Mouse (Mus musculus) fat pad, adult 2 months (tissue): ENCODE measurements at regions not wholly inside any gene's neighbourhood (a gene's known extent, or its start where the extent isn't known, plus 50 kb on each side); places are given as distances from the start of the nearest gene placed in this dataset.

Source experiments
- DNase-seq: peaks from one replicate; pipeline ENCODE4 v3.0.0-alpha.2; 2011; ENCODE audit warnings: low read depth, low spot score; ENCODE audit errors: extremely low read depth

DNA sequence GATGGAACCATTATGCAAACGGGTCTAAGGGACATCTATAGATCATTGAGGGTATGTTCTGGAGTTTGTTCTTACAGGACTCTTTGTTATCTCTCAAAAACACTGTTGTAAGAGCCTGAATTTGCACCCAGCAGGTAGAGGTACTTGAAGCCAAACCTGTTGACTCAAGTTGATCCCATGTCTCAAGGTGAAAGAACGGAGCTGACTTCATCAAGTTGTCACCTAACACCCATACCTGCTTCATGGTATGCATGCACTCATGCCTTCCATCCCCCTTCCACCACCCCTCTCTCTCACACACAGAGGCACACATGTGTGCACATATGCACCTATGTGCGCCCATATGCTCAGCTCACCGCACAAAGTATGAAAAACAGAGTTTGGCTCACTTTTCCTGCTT lies 189.0 kb downstream of the Ttll7 start:
- DNase-seq, result no peak

DNA sequence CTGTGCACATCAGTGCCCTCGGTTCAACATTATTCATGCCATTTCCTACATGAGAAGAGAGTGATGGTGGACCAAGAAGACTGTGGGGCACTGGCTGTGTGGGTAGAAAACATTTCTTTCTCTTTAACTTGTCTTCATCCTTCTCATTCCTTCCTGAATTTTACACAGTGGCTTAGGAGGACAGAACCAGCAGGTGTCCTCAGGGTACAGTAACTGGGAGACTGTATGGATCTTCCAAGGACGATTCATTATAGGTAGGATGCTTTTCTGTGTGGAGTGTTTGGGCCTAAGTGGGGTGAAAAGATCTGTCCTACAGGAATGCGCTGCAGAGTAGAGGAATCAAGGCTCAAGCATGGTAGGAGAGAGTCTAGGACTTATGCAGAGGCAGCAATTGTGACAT lies 190.7 kb downstream of the Ttll7 start:
- no peak for DNase-seq

DNA sequence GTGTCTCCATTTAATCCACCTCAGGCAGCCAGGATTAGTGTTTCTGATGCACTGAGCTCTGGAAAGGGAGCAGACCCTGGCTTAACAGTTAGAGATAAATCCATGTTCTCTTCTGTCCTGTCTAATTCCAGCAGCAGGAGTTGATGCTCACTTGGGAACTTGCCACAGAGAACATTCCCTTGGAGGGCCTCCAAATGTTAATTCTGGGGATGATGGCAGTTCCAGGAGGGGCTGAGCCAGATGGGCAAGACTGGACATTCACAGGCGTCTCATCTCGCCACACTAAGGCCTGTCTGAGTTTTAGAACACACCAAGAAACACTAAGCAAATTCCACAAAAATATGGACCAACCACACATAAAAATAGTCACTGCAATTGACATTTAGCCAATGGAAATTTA lies 194.5 kb downstream of the Ttll7 start:
- DNase-seq, result no peak

DNA sequence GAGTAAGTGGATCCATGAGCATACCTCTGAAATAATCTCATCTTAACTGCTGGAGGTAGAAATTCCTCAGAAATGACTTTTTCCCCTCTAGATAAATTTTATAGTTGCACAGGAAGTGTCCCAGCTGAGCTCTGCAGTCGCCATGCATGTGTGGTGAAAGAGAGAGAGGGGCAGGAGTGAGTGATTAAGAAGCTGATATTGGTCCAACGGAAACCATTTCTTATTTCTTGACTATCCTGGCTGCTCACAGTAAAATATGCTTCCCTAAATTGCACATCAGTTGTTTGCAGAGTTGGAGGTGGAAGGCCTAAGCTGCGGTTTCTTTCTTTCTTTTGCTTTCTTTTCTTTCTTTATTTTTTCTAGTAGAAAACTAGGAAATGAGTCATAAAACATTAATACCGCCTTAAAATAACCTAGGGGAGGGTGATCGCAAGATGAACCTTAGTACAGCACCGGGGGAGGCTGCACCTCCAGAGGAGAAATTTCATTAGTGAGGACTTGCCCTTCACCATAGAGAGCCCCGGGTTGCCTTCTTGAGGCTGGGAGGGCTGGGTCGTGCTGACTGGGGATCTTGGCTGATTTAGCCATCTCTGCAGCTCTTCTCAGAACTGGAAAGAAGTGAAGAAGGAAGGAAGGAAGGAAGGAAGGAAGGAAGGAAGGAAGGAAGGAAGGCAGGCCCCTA lies 202.1 kb downstream of the Ttll7 start:
- DNase-seq, result no peak

DNA sequence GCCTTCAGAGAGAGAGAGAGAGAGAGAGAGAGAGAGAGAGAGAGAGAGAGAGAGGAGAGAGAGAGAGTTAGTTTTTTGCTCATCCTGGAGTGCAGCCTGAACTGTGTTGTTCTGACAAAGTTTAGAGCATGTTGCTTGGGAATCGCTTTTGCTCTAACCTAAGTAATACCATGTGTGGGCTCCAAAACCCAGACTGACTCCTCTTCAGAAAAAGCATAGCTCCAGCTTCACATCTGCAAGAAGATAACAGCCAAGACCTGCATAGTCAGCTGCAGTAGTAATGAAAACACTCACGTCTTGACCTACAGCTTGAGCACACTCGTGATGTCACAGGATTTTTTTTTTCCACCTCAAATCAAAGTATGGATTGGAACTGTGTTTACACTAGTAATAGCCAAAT lies 205.7 kb downstream of the Ttll7 start:
- no peak for DNase-seq

DNA sequence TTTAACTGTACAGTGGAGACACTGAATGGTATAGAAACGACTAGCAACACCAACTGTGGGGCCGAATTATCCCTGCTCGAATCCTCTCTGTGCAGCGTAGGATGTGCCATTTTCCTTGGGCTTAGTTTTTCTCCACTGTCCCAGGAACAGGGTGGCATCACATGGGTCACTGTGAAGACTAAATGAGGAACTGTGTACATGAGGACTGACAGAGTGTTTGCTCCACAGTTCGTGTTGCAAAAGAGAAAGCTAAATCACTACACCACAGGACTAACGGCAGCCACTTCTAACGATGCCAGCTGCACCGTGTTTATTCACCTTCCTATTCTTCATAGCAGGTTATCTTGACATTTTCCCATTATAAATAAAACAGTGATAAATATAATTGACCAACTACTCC lies 208.5 kb downstream of the Ttll7 start:
- no peak for DNase-seq

DNA sequence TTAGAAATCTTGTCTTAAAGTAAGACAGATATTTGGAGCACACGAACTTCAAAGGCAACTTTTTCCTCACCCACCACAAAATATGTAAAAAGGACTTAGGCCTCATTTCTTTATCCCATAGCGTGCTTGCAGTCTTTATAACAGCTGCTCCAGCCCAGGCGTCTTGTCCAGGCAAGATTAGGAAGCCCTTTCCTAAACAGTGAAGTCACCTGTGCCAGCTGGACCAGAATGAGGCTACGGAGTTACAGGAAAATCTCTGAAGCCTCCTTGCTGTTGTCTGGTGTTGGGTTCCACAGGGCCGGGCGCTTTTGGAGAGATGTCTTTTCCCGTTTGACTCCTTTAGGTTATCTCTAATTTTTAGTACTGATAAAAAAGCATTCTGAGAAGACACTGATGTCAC lies 210.3 kb downstream of the Ttll7 start:
- no peak for DNase-seq

DNA sequence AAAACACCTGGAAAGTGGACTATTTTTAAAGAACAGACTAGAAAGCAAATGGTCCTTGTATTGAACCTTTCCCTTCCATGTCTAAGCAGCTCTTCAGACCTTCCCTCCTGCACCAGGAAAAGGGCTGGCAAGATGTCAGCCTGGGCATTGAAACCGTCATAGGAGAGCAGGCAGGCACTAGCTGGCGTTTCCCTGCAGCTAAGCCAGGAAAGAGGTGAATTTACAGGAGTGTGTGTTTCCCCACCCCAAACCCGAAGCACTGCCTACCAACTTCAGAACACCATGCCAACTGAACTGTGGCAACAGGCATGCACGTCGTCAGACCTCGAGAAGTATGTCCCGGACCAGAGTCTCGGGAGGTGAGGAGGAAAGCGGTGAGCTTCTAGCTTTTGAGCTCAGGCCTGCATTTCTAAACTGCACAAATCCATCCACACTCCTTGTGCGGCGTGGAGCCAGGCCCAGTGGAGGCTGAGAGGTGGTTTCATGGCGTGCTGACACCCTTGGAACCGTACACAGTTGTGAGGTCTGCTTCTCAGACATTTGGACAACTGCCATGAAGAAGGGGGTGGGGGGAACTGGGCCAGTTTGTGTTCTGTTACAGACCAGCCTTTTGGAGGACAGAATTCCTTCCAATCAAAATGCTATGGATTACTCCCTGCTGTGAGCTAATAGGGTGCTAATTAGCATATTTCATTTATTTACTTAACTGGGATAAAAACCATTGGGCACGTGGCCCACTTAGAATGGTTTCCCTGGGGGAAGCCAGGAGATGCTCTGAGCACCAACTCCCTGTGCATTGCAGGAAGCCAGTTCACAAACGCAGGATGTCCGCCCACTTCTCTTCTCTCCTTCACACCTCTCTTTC lies 211.6 kb downstream of the Ttll7 start:
- no peak for DNase-seq

DNA sequence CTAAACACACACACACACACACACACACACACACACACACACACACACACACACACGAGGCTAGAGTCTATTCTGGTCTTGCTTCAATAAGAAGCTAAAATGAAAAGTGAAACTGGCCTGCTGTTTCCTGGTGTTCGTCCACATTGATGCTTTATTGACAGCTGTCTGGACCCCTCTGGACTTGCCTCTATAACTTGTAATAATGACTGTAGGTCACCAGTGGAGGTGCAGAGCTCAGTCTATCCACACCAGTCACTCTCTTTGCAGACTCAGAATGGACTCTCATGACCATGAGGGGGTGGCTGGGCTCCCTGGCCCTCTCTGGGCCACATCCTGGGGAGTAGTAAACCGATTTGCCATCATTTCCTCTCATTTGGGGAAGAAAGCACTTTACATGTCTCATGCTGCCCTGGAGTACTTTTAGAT lies 212.3 kb downstream of the Ttll7 start:
- no peak for DNase-seq

DNA sequence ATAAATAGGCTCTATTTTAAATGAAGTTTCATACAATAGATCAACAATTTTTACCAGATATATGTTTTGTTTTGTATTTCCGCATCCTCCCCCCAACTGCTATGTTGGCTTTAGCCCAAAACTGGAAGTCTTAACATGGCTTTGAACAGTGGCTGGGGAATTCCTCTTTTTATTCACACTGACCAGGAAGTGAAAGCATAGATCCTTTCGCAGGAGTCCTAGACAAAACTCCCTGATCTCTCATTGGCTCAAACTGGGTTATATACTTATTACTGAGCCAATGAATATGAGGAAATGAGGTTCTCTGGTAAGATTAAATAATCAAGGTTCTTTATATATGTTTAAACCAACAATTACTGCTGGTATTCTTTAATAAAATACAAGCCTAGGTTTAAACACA lies 218.8 kb downstream of the Ttll7 start:
- no peak for DNase-seq

DNA sequence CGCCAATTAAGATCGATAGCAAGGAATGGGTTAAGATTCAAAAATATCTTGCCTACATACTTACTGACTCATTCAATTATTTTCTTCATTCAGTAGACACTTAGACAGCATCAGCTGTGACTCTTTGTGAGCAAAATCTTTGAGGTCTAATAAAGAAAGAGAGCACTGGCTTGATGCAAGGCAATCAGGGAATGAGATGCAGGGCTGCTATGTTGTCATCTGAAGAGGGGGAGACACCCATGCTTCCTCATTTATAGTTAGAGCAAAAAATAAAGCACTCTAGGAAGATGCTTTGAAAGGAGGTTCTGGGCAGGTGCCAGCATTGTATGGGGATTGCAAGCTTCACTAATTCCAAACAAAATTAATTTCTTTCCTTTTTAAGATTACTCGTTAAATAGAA lies 228.0 kb downstream of the Ttll7 start:
- no peak for DNase-seq

DNA sequence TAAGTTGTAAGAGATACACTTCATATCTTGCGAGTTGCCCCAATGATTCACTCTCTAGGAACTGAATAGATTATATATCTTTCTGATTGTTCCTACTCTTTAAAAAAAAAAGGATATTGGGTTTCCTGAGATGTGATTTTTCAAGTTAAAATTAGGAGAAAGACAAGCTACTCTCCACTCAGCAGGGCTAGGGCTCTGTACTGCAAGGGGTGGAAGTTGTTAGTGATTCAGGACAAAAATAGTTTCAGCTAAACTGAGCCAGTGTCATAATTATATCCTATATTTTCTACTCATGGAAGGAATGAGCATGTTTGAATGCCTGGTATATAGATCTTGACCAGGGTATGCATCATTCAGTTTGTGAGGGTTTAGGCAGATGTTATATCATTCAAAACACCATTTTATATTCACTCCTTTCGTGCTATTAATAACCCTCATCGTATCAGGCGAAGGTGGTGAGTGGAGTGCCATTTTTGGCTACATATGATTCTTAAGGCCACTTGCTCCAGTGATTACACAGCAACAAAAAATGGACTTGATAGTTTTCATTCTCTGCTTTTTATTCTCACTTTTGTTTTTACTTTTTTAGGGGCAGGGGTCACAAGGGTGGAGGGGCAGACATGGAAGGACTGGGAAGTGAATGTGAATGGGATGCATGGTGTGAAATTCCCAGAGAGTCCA lies 228.7 kb downstream of the Ttll7 start:
- no peak for DNase-seq

DNA sequence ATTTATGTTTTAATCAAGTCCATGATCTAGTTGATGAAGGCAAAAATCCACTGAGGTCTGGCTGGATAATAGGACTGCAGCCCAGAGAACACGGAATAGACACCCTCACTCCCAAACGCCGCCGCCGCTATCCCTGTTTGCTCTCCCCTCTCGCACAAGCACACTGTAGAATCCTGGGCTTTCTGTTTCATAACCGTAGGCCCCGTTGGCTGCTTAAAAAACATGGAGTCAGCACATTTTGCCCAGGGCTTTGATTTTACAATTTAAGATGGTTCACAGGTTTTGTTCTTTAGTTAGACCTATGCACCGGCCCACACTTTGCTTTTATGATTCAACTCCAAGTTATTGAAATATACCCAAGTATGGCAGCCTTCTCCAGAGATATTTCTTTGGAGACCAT lies 229.6 kb downstream of the Ttll7 start:
- no peak for DNase-seq

DNA sequence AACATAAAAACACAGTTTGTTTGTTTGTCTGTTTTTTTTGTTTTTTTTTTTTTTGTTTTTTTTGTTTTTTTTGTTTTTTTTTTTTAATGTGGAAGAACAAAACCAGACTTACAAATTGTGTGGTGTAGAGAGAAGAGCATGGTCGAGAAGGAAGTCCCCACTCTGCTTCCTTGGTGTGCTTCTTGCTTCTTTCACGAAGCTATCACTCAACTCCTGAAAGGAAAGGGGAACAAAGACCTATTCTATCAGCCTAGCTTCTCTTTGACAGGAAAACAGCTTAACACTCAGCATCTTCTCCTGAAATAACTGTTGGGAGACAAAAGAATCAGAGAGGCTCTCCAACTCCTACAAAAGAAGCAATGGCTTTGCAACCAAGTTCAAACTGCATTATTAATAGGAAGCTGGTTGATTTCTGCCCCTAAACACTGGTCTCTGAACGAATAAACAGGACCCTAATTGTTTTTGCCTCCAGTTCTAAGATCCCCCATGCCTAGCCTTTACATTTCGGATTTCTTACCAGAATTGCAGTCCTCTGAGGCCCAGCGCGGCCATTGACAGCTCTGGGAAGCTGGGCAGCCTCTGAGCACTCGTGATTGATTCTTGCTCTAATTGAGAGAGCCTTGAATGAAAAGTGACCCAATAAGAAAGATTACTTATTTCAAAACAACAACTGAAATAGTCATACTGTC lies 230.2 kb downstream of the Ttll7 start:
- DNase-seq, result no peak

DNA sequence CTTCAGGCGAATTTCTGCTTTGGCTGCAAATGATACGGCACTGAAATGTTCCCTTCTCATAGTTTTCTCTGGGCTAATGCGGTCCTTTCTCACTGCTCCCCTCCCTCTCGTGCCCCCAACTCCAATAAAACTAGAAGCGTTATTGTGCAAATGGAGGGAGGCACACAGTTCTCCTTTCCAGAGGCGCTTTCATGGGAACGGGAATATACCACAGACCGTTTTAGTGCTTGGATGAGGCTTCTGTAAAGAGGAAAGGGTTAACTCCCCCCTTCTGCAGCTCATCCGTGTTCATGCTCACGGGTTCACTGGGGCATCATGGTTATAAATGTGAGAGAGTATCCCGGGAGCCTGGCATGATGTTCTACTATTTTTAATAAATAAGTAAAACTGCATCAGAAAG lies 231.2 kb downstream of the Ttll7 start:
- no peak for DNase-seq

DNA sequence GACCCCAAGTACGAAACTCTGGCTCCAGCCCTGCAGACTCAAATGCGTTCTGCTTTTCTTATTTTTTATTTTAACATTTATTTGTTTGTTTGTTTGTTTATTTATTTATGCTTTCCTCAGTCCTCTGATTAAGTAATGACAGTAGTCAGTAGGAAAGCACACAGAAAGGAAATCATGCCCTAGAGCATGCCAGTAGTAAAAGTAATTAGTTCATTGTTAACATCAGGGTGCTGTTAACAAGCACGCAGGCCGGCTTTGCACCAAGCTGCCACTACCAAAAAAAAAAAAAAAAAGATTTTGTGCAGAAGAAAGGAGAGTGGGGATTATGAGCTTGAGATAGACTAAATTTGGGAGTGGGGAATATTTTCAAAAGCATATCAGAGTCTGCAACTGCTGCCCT lies 231.7 kb downstream of the Ttll7 start:
- DNase-seq, result no peak

DNA sequence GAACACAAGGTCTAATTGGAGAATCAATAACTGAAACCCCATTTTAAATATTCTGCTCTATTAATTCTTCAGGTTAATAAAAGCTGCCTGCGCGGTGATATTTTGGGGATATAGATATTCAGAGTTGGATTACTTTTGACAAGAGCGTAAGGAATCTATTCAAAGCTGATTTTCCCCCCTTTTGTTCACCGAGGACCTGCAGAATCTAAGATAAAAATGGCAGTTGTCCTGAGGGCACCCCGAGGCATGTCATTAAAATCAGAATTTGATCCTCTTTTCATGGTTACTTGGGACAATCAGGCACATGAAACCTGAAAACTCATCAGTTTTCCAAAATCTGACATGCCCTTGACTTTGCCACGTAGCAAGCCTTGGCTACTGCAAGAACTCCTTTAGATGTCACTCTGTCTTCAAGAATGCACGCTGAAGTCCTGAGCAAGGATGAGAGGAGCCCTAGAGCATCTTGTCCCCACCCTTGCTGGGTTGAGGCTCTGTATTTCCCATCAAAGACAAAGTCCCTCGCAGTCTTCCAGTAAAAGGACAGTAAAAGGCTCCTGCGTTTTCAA lies 232.5 kb downstream of the Ttll7 start:
- DNase-seq, result no peak

DNA sequence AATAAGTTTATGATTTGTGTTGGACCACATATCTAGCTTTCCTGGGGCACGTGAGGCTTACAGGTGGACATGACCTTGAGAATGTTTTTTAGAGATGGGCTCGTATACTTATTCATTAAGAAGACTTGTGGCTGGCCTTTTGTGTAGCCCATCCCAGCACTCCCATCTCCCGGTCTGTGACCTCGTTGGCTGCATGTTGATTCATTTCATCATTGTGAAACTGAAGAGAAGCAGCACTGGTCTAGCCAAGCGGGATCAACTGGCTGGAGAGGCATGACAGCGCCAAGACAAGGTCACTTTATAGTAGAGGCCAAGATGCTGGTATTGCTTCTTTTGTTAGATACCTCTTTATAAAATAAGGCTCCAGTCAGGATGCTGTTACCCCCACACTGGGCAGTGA lies 236.0 kb downstream of the Ttll7 start:
- no peak for DNase-seq

DNA sequence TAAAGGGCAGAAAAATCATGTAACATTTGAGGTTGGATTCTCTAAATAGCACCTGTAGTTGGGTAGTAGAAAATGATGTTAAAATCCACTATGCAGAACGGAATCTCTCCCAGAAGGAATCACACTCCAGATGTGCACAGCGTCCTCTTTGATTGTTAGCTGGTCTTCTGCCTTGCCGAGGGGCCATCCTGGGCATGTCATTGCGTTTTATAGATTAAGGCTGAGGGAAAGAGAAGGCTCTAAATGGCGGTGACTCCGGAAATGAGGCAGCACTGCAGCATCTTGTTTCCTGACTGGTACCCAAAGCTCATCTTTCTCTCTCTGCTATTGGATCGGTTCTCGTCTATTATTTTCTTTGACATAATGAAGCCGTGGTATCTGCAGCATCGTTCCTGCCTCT lies 237.5 kb downstream of the Ttll7 start:
- DNase-seq, result no peak

DNA sequence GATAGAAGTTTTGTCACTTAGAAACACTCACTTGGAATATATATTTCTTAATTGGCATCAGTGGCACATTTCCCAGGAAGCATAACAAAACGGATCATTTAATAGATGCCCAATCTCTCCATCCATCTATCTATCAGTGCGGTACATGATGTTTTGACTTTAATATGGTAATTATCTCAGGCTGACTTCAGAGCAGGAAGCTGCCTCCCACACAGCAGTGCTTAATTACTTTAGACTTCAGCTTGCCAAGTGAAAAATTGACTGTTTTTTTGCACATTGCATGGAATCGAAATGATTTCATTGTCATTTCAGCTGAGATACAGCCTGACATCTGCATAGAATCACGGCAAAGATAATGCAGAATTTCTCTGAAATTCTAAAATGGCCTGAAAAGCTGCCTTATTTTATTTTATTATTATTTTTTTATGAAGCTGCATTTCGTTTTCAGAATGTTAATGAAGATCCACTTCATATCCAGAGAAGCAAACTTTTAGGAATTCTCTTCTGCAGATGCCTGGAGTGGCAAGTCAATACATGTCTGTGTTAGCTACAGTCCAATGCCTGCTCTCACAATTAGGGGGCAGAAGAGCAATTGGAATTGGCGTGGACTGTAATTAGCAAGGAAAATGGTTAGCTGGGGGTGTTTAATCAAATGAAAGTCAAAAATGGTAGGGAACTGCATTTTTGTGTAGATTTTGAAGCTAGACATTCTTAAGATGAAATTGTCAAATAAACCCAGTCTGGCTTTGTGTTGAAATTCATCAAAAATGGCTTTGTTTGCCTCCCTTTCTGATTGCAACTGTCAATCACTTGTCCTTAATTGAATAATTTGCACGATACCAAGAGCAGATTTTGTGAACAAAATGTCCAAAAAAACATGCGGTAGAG lies 240.3 kb downstream of the Ttll7 start:
- no peak for DNase-seq
